Mouse (Mus musculus) neural tube, postnatal 0 days (tissue): ENCODE measurements around the gene Gm7579. TPM values are rescaled to one million over a fixed set of nuclear protein-coding genes. Genes with fewer than 3 reads are reported as not detected.

ENCODE experiments used
- polyA plus RNA-seq: library from polyadenylated mRNA; unstranded; fragments of >200 nt; fragmentation: Nextera tagmentation; extraction: Ambion mirVana; gene quantifications from 2 replicates; pipeline ENCODE4 v1.2.1, GENCODE M21; 2015

Gene Gm7579
- not detected in 2 replicates for polyA plus RNA-seq

GRCm38 (mm10) chr7:142211559-142211958 is at the start of gene Gm7579:
Gm7579 (plus strand) TSS chr7:142211859.

GRCm38 (mm10) chr7:142165639-142166038 is 46.0 kb upstream of the Gm7579 start, which contains the start of gene Gm4553:
Gm4553 (minus strand) TSS chr7:142165739.

GRCm38 (mm10) chr7:142175905-142176304 is 35.8 kb upstream of the Gm7579 start, which contains the start of gene Krtap5-2:
Krtap5-2 (minus strand) TSS chr7:142176005.

GRCm38 (mm10) chr7:142190289-142190688 is 21.4 kb upstream of the Gm7579 start, which contains the start of gene Gm10153:
Gm10153 (minus strand) TSS chr7:142190389.

GRCm38 (mm10) chr7:142201064-142201463 is 10.6 kb upstream of the Gm7579 start, which contains the start of gene Krtap5-3:
Krtap5-3 (plus strand) TSS chr7:142201364.

GRCm38 (mm10) chr7:142229871-142230270 is 18.2 kb downstream of the Gm7579 start, which contains the start of gene Krtap5-5:
Krtap5-5 (minus strand) TSS chr7:142229971.

GRCm38 (mm10) chr7:142240978-142241377 is 29.3 kb downstream of the Gm7579 start, which contains the start of gene Gm40460:
Gm40460 (minus strand) TSS chr7:142241078.

GRCm38 (mm10) chr7:142258254-142258653 is 46.6 kb downstream of the Gm7579 start, which contains the start of gene Gm2431:
Gm2431 (minus strand) TSS chr7:142258354.

Other genes with a start within 250 kb of the Gm7579 start
- 42.3 and 44.3 TPM in 2 replicates for gene Mob2, start 150.8 kb upstream of the Gm7579 start, polyA plus RNA-seq
- 122 and 126 TPM in 2 replicates for gene Dusp8, start 116.0 kb upstream of the Gm7579 start, polyA plus RNA-seq
- not detected in 2 replicates for gene Gm45618, start 91.1 kb upstream of the Gm7579 start, polyA plus RNA-seq
- gene Gm39115, start 75.8 kb upstream of the Gm7579 start, polyA plus RNA-seq: not detected in 2 replicates
- gene Gm45337, start 67.3 kb upstream of the Gm7579 start, polyA plus RNA-seq: not detected in 2 replicates
- gene Gm29735, start 54.7 kb upstream of the Gm7579 start, polyA plus RNA-seq: not detected in 2 replicates
- gene Gm4553, start 46.1 kb upstream of the Gm7579 start, polyA plus RNA-seq: not detected in 2 replicates
- not detected in 2 replicates for gene Krtap5-2, start 35.9 kb upstream of the Gm7579 start, polyA plus RNA-seq
- not detected in 2 replicates for gene Gm10153, start 21.5 kb upstream of the Gm7579 start, polyA plus RNA-seq
- gene Krtap5-3, start 10.5 kb upstream of the Gm7579 start, polyA plus RNA-seq: not detected in 2 replicates
- not detected in 2 replicates for gene Krtap5-5, start 18.1 kb downstream of the Gm7579 start, polyA plus RNA-seq
- gene Gm40460, start 29.2 kb downstream of the Gm7579 start, polyA plus RNA-seq: not detected in 2 replicates
- gene Gm2431, start 46.5 kb downstream of the Gm7579 start, polyA plus RNA-seq: not detected in 2 replicates
- gene Gm4559, start 62.5 kb downstream of the Gm7579 start, polyA plus RNA-seq: not detected in 2 replicates
- gene Krtap5-1, start 85.3 kb downstream of the Gm7579 start, polyA plus RNA-seq: not detected in 2 replicates
- not detected in 2 replicates for gene Krtap5-4, start 91.7 kb downstream of the Gm7579 start, polyA plus RNA-seq
- 31.7 and 34.0 TPM in 2 replicates for gene Ifitm10, start 161.9 kb downstream of the Gm7579 start, polyA plus RNA-seq
- 1.2 TPM in 1 of 2 replicates, not detected in the other for gene Gm49369, start 170.8 kb downstream of the Gm7579 start, polyA plus RNA-seq
- gene Ctsd, start 176.2 kb downstream of the Gm7579 start, polyA plus RNA-seq: 389 and 402 TPM in 2 replicates
- 0.35 TPM in 1 of 2 replicates, not detected in the other for gene Syt8, start 223.0 kb downstream of the Gm7579 start, polyA plus RNA-seq
- 4.1 and 5.3 TPM in 2 replicates for gene Tnni2, start 229.9 kb downstream of the Gm7579 start, polyA plus RNA-seq
- gene Lsp1, start 248.9 kb downstream of the Gm7579 start, polyA plus RNA-seq: 9.9 and 11.5 TPM in 2 replicates